Mouse (Mus musculus) hindlimb bud, embryonic 11.5 days (tissue): ENCODE results near the gene Dnah2.
"Not testable (repeated sequence)": the region's sequence is repeated elsewhere in the genome, so short reads cannot be mapped to it uniquely, and the experiment has no call there.

ENCODE experiments used
- DNase-seq: peaks from one replicate; pipeline ENCODE4 v3.0.0-alpha.2; 2012; ENCODE audit warnings: low read depth, low spot score; ENCODE audit errors: extremely low spot score

The Dnah2 gene

GRCm38 (mm10) chr11:69530755-69531154, 18.2 kb downstream of the Dnah2 start:
- not testable (repeated sequence) for DNase-seq

GRCm38 (mm10) chr11:69530281-69530680, 18.6 kb downstream of the Dnah2 start:
- not testable (repeated sequence) for DNase-seq

- DNase-seq: no peak
Observed at GRCm38 (mm10) chr11:69528031-69528390, 20.9 kb downstream of the Dnah2 start.

- no peak for DNase-seq
Observed at GRCm38 (mm10) chr11:69527098-69528030, 21.5 kb downstream of the Dnah2 start.

DNA sequence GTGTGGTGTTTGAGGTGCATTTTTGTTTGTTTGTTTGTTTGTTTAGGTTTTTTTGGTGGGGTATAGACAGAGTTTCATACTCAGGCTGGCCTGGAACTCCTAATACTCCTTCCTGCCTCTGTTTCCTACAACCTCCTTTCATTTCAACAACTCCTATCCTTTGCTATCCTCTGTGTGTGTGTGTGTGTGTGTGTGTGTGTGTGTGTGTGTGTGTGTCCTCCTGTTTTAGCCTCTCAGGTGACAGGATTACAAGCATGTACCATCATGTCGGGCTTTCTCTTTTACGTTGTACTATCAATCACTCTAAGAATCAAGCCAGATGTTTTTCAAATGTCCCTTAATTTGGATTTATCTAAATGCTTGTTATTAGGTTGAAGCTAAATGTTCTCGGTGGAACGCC, 22.3 kb downstream of the Dnah2 start:
- DNase-seq: no peak

GRCm38 (mm10) chr11:69525661-69526060, 23.2 kb downstream of the Dnah2 start:
- DNase-seq: no peak

GRCm38 (mm10) chr11:69523651-69524050, 25.3 kb downstream of the Dnah2 start:
- no peak for DNase-seq

DNA sequence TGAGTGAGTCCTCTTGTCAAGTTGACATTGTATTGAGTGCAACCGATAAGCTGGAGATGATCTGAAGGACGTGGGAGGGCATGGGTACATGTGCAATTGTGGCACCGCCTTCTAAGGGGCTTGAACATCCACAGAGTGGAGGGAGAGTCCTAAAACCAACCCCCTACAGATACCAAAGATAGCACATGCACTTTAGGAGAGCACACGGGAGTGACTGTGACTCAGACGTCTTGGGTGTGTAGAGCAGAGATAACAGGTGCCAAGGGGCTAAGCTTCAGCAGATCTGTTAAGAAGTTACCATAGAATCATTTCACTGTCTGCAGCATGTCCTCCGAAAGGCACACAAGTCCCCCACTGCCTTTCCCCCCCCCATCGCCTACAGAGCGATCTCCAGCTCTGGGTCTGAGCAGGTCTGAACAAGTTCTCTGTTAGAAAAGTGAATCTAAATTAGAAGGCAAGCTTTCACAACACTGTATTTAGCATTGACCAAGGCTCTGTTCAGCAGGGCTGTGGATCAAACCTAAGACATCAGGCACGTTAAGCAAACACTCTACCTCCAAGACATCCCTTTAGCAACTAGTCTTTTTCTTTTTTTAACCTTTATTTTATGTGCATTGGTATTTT, 27.3 kb downstream of the Dnah2 start:
- DNase-seq: no peak

- no peak for DNase-seq
Observed at GRCm38 (mm10) chr11:69519976-69520375, 28.9 kb downstream of the Dnah2 start.

DNA sequence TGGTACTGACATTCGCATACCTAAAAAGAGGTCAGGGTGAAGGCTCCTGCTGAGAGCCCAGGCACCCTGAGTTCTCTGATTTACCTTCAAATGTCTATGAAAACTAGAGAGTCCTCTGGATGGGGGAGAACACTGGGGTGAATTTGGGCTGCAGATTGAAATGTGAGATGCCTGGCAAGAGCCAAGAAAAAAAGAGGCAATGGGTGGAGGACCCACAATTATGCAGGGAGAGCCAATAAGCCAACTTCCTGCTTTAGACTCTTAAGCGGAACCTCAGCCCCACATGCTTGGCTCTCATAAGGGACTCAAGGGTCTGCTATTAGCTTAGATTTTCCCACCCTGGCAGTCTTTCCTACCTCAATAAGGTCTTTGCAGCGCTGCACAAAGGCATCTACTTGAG, 32.2 kb downstream of the Dnah2 start:
- DNase-seq: no peak

DNA sequence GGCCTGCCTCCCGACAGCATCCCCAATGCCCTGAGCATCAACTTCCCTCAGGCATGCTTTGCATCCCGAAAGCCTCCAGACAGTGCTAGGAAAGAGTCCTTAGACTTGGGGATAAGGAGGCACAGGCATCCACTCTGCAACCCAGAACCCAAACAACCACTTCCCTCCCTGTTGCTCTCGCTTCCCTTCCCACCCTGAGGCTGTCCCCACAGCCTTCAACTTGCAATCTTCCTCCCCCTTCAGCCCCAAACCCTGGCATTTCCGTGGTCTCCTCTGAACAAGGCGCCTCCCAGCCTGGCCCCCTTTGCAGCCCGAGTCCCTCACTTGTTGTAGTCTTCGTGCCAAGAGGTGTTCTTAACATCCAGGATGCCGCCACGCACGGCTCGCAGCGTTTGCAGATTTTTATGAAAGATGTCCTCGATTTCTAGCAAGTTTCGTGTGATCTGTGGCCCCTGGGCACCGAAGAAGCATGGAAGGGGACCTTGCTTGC, 32.7 kb downstream of the Dnah2 start:
- no peak for DNase-seq

DNA sequence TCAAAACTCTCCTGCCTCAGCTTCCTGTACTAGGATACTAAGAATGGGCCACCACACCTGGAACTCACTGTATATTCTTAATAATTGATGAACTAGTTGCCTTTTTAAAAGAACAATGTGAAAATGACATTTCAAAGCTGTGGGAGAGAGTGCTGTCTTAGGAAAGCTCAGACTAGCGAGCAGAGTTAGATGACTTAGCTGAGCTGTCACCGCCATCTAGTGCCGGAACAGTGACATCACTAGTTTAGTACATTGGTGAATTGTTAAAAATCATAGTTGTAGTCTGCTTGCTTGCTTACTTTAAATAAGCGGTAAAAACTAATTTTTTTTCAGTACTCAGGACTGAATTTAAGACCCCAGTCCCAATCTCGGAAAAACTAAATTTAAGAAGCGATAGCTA, 35.1 kb downstream of the Dnah2 start:
- DNase-seq: no peak

- DNase-seq: peak; percentile 49
Observed at GRCm38 (mm10) chr11:69510796-69511496, 38.0 kb downstream of the Dnah2 start.

GRCm38 (mm10) chr11:69503863-69504280, 45.0 kb downstream of the Dnah2 start:
- DNase-seq: no peak

GRCm38 (mm10) chr11:69501555-69501954, 47.4 kb downstream of the Dnah2 start:
- no peak for DNase-seq

GRCm38 (mm10) chr11:69499140-69499539, 49.8 kb downstream of the Dnah2 start:
- DNase-seq: no peak

DNA sequence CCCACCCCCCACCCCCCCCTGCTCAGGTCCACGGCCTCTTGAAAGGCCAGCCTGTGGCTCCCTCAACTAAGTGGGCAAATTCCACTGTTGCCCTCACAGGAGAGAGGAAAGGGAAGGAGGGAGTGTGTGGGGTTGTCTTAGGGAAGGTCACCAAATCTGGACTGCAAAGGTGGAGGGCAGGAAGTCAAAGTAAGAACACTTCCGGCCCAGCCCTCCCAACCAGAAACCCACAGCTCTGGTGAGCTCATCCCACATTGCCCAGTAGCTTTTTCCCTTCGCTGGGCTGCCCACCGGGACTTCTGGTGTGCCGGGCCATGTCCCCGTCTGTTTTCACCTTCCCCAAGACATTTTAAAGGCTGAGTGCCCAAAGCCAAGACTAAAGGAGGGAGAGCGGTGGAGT, 57.2 kb downstream of the Dnah2 start:
- DNase-seq: no peak

DNA sequence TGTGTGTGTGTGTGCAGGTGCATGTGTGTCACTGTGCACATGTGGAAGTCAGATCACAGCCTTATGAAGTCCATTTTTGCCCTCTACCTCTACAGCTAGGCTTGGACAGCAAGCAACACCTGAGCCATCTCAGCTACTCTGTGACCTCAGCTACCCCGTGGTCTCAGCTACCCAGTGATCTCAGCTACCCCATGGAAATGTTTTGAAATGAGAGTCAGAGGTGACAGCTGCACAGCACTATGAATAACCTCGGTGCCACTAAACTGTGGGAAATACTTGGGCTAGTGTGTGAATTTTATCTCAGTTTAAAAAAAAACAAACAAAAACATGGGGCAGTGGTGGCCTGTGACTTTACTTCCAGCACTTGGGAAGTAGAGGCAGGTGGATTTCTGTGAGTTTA, 58.0 kb downstream of the Dnah2 start:
- no peak for DNase-seq

DNA sequence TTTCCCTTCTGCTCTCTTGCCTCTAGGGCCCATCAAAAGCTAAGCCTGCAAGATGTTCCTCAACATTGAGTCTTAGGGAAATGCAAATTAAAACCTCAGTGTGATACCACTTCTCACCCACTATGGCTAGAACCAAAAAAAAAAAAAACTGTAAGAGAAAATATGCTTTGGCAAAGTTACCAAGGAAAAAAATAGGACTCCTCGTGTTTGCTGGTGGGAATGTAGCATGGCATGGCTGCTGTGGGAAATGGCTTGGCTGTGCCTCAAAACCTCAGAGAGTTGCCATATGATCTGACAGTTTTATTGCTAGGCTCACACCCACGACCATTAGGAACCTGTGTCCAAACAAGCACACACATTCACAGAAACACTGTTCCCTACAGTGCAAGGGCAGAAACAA, 61.4 kb downstream of the Dnah2 start:
- no peak for DNase-seq

- DNase-seq: no peak
Observed at GRCm38 (mm10) chr11:69477645-69478044, 71.3 kb downstream of the Dnah2 start.

DNA sequence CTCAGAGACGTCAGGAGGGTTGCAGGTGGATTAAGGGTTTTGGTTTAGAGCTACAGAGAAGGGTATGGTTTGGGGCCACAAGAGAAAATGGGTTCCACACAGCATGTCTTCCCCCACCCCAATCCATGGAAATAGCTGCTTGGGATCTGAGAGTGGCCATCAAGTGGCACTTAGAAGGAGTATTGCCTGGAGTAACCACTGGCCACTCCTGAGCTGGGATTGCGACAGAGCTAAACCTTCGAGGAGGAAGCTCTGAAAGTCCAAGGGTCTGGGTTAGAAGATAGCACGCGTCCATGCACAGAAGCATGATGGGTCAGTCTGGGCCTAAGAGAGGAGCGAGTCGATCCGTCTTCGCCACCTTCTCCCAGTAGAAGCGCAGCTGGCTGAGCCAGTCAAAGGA, 72.1 kb downstream of the Dnah2 start:
- no peak for DNase-seq

DNA sequence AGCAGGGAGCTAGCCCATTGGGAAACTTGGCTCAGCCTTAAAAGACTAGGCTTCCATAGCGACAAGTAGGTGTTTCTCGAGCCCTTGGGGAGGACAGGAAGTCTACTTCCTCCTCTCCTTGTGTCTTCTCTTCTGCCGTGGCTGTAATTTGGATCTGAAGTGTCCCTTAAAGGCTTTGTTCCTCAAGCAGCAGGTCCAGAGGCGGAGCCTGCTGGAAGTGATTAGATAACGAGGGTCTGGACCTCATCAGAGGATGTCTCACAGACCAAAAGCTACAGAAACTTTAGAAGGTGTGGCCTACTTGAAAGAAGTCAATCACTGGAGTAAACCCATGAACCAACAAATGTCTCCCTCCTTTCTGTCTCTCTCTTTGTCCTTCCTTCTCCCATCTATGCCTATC, 74.2 kb downstream of the Dnah2 start:
- no peak for DNase-seq
